In genomic region chr1:130192190-130193028, GRCm38 (mm10) we compare ENCODE assay signal across 9 mouse cellular contexts.
DNase-seq lines count a peak whose midpoint lies in the region; ATAC-seq and TF ChIP-seq lines count a peak whose summit lies in the region.
"Had no signal": no experiment of that assay in that cellular context is flagged by ENCODE, and none has a peak within 500 bp of the region (broad histone marks: within the 10 kb centered on the region; RNA-seq: fewer than 3 reads in every experiment).

No protein-coding gene starts in this region.

- H3K36me3 ChIP-seq in forebrain, embryonic 12.5 days (replicated peaks), result no peaks in the 10 kb centered on the region
- no peaks in the 10 kb centered on the region for H3K36me3 ChIP-seq in kidney, postnatal 0 days (ENCODE audit: insufficient read depth, low read length)
- H3K36me3 ChIP-seq in liver, embryonic 13.5 days, result no peaks in the 10 kb centered on the region
- H3K36me3 ChIP-seq: lung, embryonic 15.5 days had no signal

- no peak overlapping the region for H3K4me3 ChIP-seq in forebrain, embryonic 12.5 days (replicated peaks)
- H3K4me3 ChIP-seq in kidney, postnatal 0 days (replicated peaks; ENCODE audit: low read depth, low read length), result no peak overlapping the region
- no peak overlapping the region for H3K4me3 ChIP-seq in liver, embryonic 13.5 days (replicated peaks)
- H3K4me3 ChIP-seq: lung, embryonic 15.5 days had no signal

- DNase-seq in heart, postnatal 10 days, result peak; percentile 43 to 51
- no peak for DNase-seq in heart, adult 8-10 months (ENCODE audit: low spot score)
- DNase-seq in adrenal gland, postnatal 36 days, result peak; percentile 3 to 21
- DNase-seq in kidney, postnatal 0 days (ENCODE audit: low spot score), result peak; percentile 74
- DNase-seq in liver, embryonic 13.5 days, result peak; percentile 12
- DNase-seq in right cerebral cortex, postnatal 10 days (ENCODE audit: low spot score in 2 of 2), result peak; percentile 50 to 62
- DNase-seq in B cell, adult 2 months, result no peak

- peak; percentile 73 for TF ChIP-seq CTCF in kidney, postnatal 0 days (IDR thresholded peaks at IDR 0.05; ENCODE audit: low read depth)

- H3K4me2 ChIP-seq in forebrain, embryonic 12.5 days, result no peak overlapping the region
- no peak overlapping the region for H3K4me2 ChIP-seq in kidney, postnatal 0 days (ENCODE audit: low read length)
- H3K4me2 ChIP-seq in liver, embryonic 13.5 days, result no peak overlapping the region
- H3K4me2 ChIP-seq: lung, embryonic 15.5 days had no signal

- intact Hi-C loops in heart, postnatal 10 days (cut with DNase I), result loop anchor here (5.0 kb wide), 2 partner anchors 350 to 1315 kb away; no protein-coding TSS in a partner anchor

- H3K9me3 ChIP-seq in forebrain, embryonic 12.5 days, result no peaks in the 10 kb centered on the region
- no peaks in the 10 kb centered on the region for H3K9me3 ChIP-seq in kidney, postnatal 0 days (replicated peaks; ENCODE audit: low read length)
- no peaks in the 10 kb centered on the region for H3K9me3 ChIP-seq in liver, embryonic 13.5 days (replicated peaks)
- H3K9me3 ChIP-seq: lung, embryonic 15.5 days had no signal

- no peaks in the 10 kb centered on the region for H3K4me1 ChIP-seq in forebrain, embryonic 12.5 days
- H3K4me1 ChIP-seq in kidney, postnatal 0 days (replicated peaks; ENCODE audit: insufficient read depth, low read length), result no peaks in the 10 kb centered on the region
- no peaks in the 10 kb centered on the region for H3K4me1 ChIP-seq in liver, embryonic 13.5 days (replicated peaks)

- H3K27me3 ChIP-seq in forebrain, embryonic 12.5 days, result no peaks in the 10 kb centered on the region
- no peaks in the 10 kb centered on the region for H3K27me3 ChIP-seq in kidney, postnatal 0 days (ENCODE audit: insufficient read depth, low read length)
- H3K27me3 ChIP-seq in liver, embryonic 13.5 days, result no peaks in the 10 kb centered on the region
- H3K27me3 ChIP-seq: lung, embryonic 15.5 days had no signal

- 51% methylated on average over 6 of the region's 6 CpGs for WGBS in forebrain, embryonic 12.5 days
- 46% methylated on average over 6 of the region's 6 CpGs for WGBS in kidney, postnatal 0 days
- WGBS in liver, embryonic 13.5 days (ENCODE audit: insufficient replicate concordance), result 34% methylated on average over 6 of the region's 6 CpGs

- no peak overlapping the region for H3K9ac ChIP-seq in forebrain, embryonic 12.5 days
- H3K9ac ChIP-seq in kidney, postnatal 0 days (ENCODE audit: low read depth, low read length), result no peak overlapping the region
- no peak overlapping the region for H3K9ac ChIP-seq in liver, embryonic 13.5 days
- H3K9ac ChIP-seq: lung, embryonic 15.5 days had no signal

- peak; percentile 82 for ATAC-seq in forebrain, embryonic 12.5 days (ENCODE audit: low FRiP score)
- no peak for ATAC-seq in kidney, postnatal 0 days (replicated peaks; ENCODE audit: low FRiP score, low read depth)
- no peak for ATAC-seq in liver, embryonic 13.5 days (ENCODE audit: low read depth)

- no peak overlapping the region for H3K27ac ChIP-seq in forebrain, embryonic 12.5 days
- H3K27ac ChIP-seq in kidney, postnatal 0 days, result no peak overlapping the region
- H3K27ac ChIP-seq in liver, embryonic 13.5 days, result no peak overlapping the region
- H3K27ac ChIP-seq: lung, embryonic 15.5 days had no signal

Comparison
In these comparisons a context has a peak if more than half of its experiments do, and no peak if none do; other contexts are left out.
1. DNase-seq: peak in heart, postnatal 10 days (2 of 2), adrenal gland, postnatal 36 days (2 of 2), kidney, postnatal 0 days (single experiment), liver, embryonic 13.5 days (single experiment) and right cerebral cortex, postnatal 10 days (2 of 2); none in heart, adult 8-10 months (single experiment) and B cell, adult 2 months (0 of 2).